Mouse (Mus musculus) kidney, adult 9 months (tissue): Measurements from ENCODE around the gene Avl9.

Source experiments
- DNase-seq: peaks from one replicate; pipeline ENCODE4 v3.0.0; 2022

The Avl9 gene

DNA sequence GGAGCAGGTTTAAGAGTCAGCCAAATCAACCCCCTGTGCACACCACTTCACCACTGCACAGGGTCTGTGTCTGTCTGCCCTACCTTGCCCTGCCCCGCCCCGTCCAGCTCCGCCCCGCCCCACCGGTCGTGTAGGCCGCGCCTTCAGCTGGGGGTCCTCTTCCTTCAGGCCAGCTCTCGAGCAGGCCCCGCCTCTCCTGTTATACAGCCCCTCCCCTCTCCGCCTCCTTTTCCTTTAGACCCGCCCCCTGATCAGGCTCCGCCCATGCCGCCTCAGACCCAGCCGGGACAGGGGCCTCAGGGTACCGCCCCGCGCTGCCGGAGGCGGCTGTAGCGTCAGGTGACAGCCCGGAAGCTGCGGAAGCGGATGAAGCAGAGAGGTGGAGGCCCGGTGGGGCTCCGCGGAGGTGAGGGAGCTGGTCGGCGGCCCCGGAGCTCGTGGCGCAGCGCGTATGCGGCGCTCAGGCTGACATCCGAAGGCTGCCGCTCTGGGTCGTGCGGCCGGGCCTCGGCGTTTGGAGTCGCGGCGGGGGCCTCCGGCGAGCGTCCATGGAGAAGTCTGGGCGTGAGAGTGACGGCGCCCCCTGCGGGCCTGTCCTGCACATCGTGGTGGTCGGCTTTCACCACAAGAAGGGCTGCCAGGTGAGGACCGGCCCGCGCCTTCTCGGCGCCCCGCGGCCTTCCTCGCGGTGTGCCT, at the start of gene Avl9:
Gene Avl9, plus strand, starts transcription at position 326 of the 696 bp plus-strand sequence.
- DNase-seq: peak; percentile 100

GRCm38 (mm10) chr6:56688238-56688637, 26.5 kb upstream of the Avl9 start:
- no peak for DNase-seq

DNA sequence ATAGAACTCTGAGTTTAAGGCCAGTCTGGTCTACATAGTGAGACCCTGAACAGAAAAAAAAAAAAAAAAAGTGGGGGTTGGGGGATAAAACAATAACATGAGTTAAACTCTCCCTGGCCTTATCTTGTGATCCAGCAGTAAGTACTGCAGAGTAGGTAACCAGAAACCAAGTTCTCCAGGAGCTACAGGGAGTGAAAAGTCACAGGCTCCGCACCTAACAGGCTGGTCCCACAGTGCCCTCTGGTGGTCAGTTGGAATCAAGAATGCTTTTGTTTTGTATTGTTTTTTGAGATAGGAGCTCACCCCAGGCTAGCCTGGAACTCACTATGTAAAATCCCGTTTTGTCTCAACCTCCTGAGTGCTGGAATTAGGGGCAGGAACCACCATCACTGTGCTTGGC, 23.5 kb upstream of the Avl9 start:
- DNase-seq: peak; percentile 73

- DNase-seq: no peak
These were observed 22.3 kb upstream of the Avl9 start for GRCm38 (mm10) chr6:56692445-56692844.

- DNase-seq: peak; percentile 94
These were observed 10.5 kb upstream of the Avl9 start, which contains the start of gene Lsm5 for GRCm38 (mm10) chr6:56703931-56704900. Lsm5 (minus strand) TSS chr6:56704710.

DNA sequence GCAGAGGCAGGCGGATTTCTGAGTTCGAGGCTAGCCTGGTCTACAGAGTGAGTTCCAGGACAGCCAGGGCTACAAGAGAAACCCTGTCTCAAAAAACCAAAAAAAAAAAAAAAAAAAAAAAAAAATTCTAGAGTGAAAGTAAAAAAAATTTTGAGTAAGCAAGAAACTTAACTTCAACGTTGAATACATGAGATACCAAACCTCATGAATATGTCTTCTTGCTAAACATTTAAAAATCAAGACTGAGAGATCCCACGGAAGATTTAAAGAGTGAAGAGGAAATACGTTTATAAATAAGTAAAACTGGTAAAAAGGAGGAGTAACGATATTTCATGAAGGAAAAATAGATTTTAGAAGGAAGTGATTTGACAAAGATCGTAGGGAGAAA, 519 bp upstream of the Avl9 start:
- no peak for DNase-seq

DNA sequence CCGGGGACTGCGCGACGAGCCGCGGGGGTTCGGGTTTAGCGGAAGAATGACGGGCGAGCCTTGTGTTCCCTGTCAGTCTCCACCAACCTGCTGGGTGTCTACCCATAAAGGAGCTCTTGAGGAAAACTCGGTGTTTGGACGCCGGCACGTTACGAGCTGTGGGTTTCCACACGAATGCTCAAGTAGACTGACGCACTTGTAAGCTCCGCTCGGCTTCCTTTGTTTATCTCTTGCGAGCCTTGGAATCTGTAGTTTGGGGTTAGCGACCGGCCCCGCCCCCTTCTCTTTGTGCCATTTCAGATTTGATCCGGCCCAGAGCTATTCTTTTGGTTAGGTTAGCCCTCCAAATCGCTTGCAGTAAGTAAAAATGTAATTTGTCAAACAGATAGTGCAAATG, 569 bp downstream of the Avl9 start:
- peak; percentile 54 for DNase-seq

- no peak for DNase-seq
These were observed 4.4 kb downstream of the Avl9 start for GRCm38 (mm10) chr6:56719071-56719470.

DNA sequence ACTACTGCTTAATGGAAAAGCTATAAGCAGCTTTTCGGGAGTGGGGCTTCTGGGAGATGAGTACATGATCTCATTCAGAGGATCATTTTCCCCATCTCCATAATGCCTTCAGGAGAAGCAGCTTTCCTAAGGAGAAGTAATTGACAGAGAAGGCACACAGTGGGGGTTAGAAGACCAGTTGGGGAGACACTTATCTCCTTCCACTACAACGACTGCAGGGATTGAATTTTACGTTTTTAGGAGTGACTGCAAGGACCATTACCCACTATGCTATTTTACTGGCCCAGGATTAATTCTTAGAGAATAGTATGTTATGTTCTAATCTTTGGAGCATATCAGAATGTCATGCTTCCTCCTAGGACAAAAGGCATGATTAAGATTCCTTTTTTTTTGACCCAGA, 6.2 kb downstream of the Avl9 start:
- no peak for DNase-seq

- no peak for DNase-seq
These were observed 17.8 kb downstream of the Avl9 start for GRCm38 (mm10) chr6:56732545-56732944.

GRCm38 (mm10) chr6:56745950-56746543, 31.3 kb downstream of the Avl9 start:
- peak; percentile 12 for DNase-seq

- no peak for DNase-seq
These were observed 39.0 kb downstream of the Avl9 start for GRCm38 (mm10) chr6:56753719-56754118.

DNA sequence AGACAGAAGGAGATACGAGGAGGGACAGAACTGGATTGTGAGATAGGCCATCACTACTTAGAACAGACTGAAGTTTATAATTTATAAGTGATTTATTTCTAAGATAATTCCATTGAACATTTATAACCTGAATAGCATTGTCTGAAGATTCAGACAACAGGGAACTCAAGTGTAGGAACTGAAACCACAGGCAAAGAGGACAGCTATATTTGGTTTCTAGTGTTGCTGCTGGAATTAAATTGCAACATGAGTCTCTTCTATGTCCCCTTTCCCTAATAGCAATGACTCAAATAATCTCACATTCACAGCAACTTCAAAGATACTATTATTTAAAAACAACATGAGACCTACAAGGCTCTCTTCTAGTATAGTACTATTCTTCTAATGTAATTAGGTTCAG, 41.4 kb downstream of the Avl9 start:
- DNase-seq: no peak

- DNase-seq: no peak
These were observed 44.6 kb downstream of the Avl9 start for GRCm38 (mm10) chr6:56759324-56759723.

DNA sequence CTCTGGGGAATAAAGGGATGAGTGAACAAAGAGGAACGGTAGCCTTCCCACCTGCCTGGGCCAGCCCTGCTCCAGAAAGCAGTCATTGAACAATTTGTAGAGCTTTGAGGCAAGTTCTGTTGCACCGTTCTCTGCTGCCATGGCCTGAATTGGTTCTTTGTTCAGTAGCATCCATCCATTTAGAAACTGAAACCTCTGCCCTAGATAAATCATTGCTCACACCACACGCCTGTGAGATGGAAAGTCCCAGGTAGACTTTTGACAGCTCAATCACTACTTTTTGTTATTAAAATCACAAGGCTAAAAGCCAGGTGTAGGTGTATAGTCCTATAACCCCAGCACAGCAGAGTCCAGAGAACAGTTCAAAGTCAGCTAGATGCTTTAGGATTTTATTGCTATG, 50.6 kb downstream of the Avl9 start:
- no peak for DNase-seq

DNA sequence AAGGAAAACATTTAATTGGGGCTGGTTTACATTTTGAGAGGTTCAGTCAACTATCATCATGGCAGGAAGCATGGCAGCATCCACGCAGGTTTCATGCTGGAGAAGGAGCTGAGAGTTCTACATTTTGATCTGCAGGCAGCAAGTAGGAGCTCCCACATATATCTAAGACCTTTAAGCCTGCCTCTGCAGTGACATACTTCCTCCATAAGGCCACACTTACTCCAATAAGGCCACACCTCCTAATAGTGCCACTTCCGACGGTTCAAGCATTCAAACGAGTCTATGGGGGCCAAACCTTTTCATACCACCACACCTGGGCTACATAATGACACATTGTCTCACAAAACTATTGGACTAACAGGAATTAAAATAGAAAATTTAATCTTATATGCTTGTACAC, 51.0 kb downstream of the Avl9 start:
- DNase-seq: no peak

DNA sequence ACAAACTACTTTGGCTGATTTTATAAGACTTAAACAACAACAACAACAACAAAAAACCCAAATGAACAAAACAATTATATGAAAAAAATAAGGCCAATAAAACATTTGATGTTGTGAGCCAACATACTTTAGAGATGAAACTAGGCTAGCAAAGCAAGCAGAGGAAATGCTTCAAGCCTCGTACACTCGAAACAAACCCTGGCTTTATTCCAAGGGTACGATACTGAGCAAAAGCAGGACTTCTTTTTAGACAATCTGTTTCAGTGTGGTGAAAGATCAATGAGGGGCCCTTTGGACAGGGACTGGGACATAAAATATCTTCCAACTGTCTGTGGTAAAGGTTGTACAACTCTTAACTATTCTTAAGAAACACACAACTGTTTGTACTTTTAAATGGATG, 61.1 kb downstream of the Avl9 start:
- no peak for DNase-seq

DNA sequence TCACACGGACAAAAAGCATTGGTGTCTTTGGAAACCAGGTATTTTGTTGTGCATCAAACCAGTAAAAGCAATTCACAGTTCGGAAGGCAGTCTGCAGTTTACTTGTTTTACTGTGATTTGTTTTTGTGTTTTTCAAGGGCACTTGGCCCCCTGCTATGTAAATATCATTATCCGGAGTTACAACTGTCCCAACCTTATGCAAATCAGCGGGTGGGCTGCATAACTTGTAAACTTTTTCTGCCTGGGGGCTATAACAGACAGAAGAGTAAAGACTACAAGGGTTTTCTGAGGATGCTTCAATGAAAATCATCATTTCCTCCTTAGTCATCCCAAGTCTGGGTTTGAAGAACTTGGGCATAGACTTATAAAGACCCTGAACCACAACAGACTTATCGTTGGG, 64.9 kb downstream of the Avl9 start:
- DNase-seq: no peak

DNA sequence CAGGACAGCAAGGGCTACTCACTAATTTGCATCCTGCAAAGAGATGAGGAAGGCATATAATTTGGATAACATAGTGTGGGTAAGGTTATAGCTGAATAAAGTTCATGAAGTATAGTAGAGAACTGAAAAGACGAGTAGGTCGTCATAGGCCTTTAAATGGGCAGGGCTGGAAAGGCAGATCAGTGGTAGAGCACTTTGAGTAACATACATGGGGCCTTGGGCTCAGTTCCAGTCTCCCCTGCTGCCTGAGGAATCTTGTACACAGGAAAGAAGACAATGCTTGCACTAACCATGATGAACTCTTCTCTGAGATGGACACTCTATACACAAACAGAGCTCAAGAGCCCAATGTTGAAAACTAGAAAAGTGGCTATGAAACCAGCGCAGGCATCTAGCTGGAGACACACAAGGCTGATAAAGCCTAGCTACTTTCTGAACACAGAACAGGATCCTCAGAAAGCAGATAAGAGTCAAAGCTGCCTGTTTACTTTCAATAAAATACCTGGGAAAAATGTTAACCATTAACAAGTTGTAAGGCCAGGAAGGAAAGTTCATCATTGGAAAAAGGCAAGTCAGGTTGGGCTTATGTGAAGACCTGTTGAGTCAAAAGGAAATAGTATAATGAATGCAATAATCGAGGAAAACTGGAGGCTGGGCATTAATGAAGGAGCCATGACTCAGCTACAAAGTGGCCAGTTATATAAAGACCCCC, 69.0 kb downstream of the Avl9 start:
- DNase-seq: peak; percentile 35

DNA sequence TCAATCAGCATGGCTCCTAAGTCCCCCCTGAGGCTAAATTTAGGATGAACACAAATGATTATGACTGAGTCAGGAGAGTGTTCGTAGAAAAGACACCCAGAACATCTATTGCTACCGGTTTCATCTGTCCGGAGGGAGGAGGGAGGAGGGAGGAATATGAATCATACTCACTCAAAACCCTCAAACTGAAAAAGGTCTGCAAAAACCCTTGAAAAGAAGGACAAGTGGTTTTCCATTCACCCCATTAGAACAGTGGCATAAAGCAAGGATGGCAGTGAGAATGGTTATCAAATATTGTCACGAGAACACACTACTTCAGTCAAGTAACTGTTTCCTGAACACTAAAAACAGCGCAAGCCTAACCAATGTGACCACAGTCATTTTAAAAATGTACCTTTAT, 70.4 kb downstream of the Avl9 start:
- no peak for DNase-seq

GRCm38 (mm10) chr6:56787668-56788067, 73.0 kb downstream of the Avl9 start:
- no peak for DNase-seq

GRCm38 (mm10) chr6:56789336-56789735, 74.6 kb downstream of the Avl9 start:
- DNase-seq: no peak

- no peak for DNase-seq
These were observed 80.1 kb downstream of the Avl9 start for GRCm38 (mm10) chr6:56794834-56795233.
